Mouse (Mus musculus): ENCODE results near the gene Ubl4b. TPM values are rescaled to one million over a fixed set of nuclear protein-coding genes. Genes with fewer than 3 reads are reported as not detected.

Ubl4b gene
- total and polyA plus RNA-seq, 2 experiments from 2014 or later: not detected

GRCm38 (mm10) chr3:107542584-107542983 lies 12.3 kb downstream of the Ubl4b start:
- 35% methylated on average over 4 of the region's 4 CpGs for WGBS
- Histone ChIP-seq H3K4me1 (ENCODE audit: insufficient read depth) (0 out of 2 replicates have a peak, but pooled peaks cover under 1% of the 10 kb centered on the region), H3K4me3 (ENCODE audit: low read depth, low read length) (no peak overlapping the region), H3K36me3 (ENCODE audit: insufficient read depth) (no peaks in the 10 kb centered on the region), H3K27me3 (ENCODE audit: insufficient read depth, low read length) (no peaks in the 10 kb centered on the region), H3K9ac (no peak overlapping the region), H3K9me3 (ENCODE audit: low read length) (no peaks in the 10 kb centered on the region), H3K27ac (ENCODE audit: low read depth, low read length) (no peak overlapping the region), H3K4me2 (ENCODE audit: low read depth) (no peak overlapping the region)
- no peak for ATAC-seq
- TF ChIP-seq CTCF (IDR thresholded peaks at IDR 0.05; ENCODE audit: low read depth): no peak
- DNase-seq: peak; percentile 20

- Histone ChIP-seq H3K36me3 (ENCODE audit: insufficient read depth) (no peaks in the 10 kb centered on the region), H3K27ac (ENCODE audit: low read depth, low read length) (peak overlapping the region; percentile 94), H3K4me1 (ENCODE audit: insufficient read depth) (peaks cover 10% of the 10 kb centered on the region), H3K4me2 (ENCODE audit: low read depth) (peak overlapping the region; percentile 53), H3K9ac (peak overlapping the region; percentile 71), H3K27me3 (ENCODE audit: insufficient read depth, low read length) (no peaks in the 10 kb centered on the region), H3K9me3 (ENCODE audit: low read length) (no peaks in the 10 kb centered on the region), H3K4me3 (ENCODE audit: low read depth, low read length) (peak overlapping the region; percentile 18; the same call in 1 of the 2 replicates)
- WGBS: 17% methylated on average over 8 of the region's 8 CpGs
- ATAC-seq (no peak; the same call in 1 of the 2 replicates), DNase-seq (no peak)
- TF ChIP-seq CTCF (IDR thresholded peaks at IDR 0.05; ENCODE audit: low read depth): no peak
These were observed 17.4 kb downstream of the Ubl4b start for GRCm38 (mm10) chr3:107537504-107537889.

- Histone ChIP-seq H3K4me2 (ENCODE audit: low read depth) (peak overlapping the region; percentile 53), H3K9ac (peak overlapping the region; percentile 71), H3K27ac (ENCODE audit: low read depth, low read length) (peak overlapping the region; percentile 94), H3K9me3 (ENCODE audit: low read length) (no peaks in the 10 kb centered on the region), H3K27me3 (ENCODE audit: insufficient read depth, low read length) (no peaks in the 10 kb centered on the region), H3K4me3 (ENCODE audit: low read depth, low read length) (peak overlapping the region; percentile 18), H3K4me1 (ENCODE audit: insufficient read depth) (peaks cover 10% of the 10 kb centered on the region), H3K36me3 (ENCODE audit: insufficient read depth) (no peaks in the 10 kb centered on the region)
- ATAC-seq: peak; percentile 93
- DNase-seq: peak; percentile 93
- WGBS: under 1% methylated on average over 17 of the region's 17 CpGs
- TF ChIP-seq CTCF (IDR thresholded peaks at IDR 0.05; ENCODE audit: low read depth): 0 out of 2 replicates have a peak, but pooled peaks have one; percentile 19
These were observed 17.9 kb downstream of the Ubl4b start for GRCm38 (mm10) chr3:107536810-107537503.

- Histone ChIP-seq H3K4me2 (ENCODE audit: low read depth) (no peak overlapping the region), H3K9ac (no peak overlapping the region), H3K27ac (ENCODE audit: low read depth, low read length) (no peak overlapping the region), H3K27me3 (ENCODE audit: insufficient read depth, low read length) (no peaks in the 10 kb centered on the region), H3K9me3 (ENCODE audit: low read length) (no peaks in the 10 kb centered on the region), H3K36me3 (ENCODE audit: insufficient read depth) (no peaks in the 10 kb centered on the region), H3K4me3 (ENCODE audit: low read depth, low read length) (no peak overlapping the region), H3K4me1 (ENCODE audit: insufficient read depth) (peaks cover 10% of the 10 kb centered on the region)
- ATAC-seq (no peak), DNase-seq (no peak)
- 84% methylated on average over 7 of the region's 7 CpGs for WGBS
- TF ChIP-seq CTCF (IDR thresholded peaks at IDR 0.05; ENCODE audit: low read depth): no peak
These were observed 19.9 kb downstream of the Ubl4b start for GRCm38 (mm10) chr3:107534951-107535350.

- H3K27ac ChIP-seq (ENCODE audit: low read depth, low read length): no peak overlapping the region
- H3K4me3 ChIP-seq (ENCODE audit: low read depth, low read length): no peak overlapping the region
- no peak for TF ChIP-seq CTCF (IDR thresholded peaks at IDR 0.05; ENCODE audit: low read depth)
- H3K4me2 ChIP-seq (ENCODE audit: low read depth): no peak overlapping the region
- no peaks in the 10 kb centered on the region for H3K27me3 ChIP-seq (ENCODE audit: insufficient read depth, low read length)
- WGBS: 40% methylated on average over 4 of the region's 4 CpGs
- H3K9me3 ChIP-seq (ENCODE audit: low read length): no peaks in the 10 kb centered on the region
- peaks cover 18% of the 10 kb centered on the region for H3K4me1 ChIP-seq (ENCODE audit: insufficient read depth)
- H3K36me3 ChIP-seq (ENCODE audit: insufficient read depth): no peaks in the 10 kb centered on the region
- no peak overlapping the region for H3K9ac ChIP-seq
- ATAC-seq (no peak), DNase-seq (no peak)
These were observed 21.3 kb downstream of the Ubl4b start for GRCm38 (mm10) chr3:107533532-107533931.

- DNase-seq: no peak
- H3K4me1 ChIP-seq (ENCODE audit: insufficient read depth): peaks cover 19% of the 10 kb centered on the region
- no peak overlapping the region for H3K4me3 ChIP-seq (ENCODE audit: low read depth, low read length)
- 81% methylated on average over 5 of the region's 5 CpGs for WGBS
- no peak for TF ChIP-seq CTCF (IDR thresholded peaks at IDR 0.05; ENCODE audit: low read depth)
- no peak for ATAC-seq
- H3K9ac ChIP-seq: no peak overlapping the region
- H3K27ac ChIP-seq (ENCODE audit: low read depth, low read length): 0 out of 2 replicates have a peak overlapping the region, but pooled peaks have one; percentile 10
- no peaks in the 10 kb centered on the region for H3K36me3 ChIP-seq (ENCODE audit: insufficient read depth)
- no peaks in the 10 kb centered on the region for H3K27me3 ChIP-seq (ENCODE audit: insufficient read depth, low read length)
- H3K9me3 ChIP-seq (ENCODE audit: low read length): no peaks in the 10 kb centered on the region
- H3K4me2 ChIP-seq (ENCODE audit: low read depth): no peak overlapping the region
These were observed 24.3 kb downstream of the Ubl4b start for GRCm38 (mm10) chr3:107530581-107530980.

GRCm38 (mm10) chr3:107529182-107529581 lies 25.7 kb downstream of the Ubl4b start:
- no peak overlapping the region for H3K9ac ChIP-seq

More at GRCm38 (mm10) chr3:107529182-107529581, 25.7 kb downstream of the Ubl4b start:
- Histone ChIP-seq H3K4me3 (ENCODE audit: low read depth, low read length) (no peak overlapping the region), H3K27ac (ENCODE audit: low read depth, low read length) (peak overlapping the region; percentile 85), H3K4me2 (ENCODE audit: low read depth) (peak overlapping the region; percentile 29; the same call in 1 of the 2 replicates), H3K4me1 (ENCODE audit: insufficient read depth) (peaks cover 19% of the 10 kb centered on the region), H3K9me3 (ENCODE audit: low read length) (no peaks in the 10 kb centered on the region), H3K27me3 (ENCODE audit: insufficient read depth, low read length) (no peaks in the 10 kb centered on the region), H3K36me3 (ENCODE audit: insufficient read depth) (no peaks in the 10 kb centered on the region)
- no peak; the same call in 1 of the 2 replicates for TF ChIP-seq CTCF (IDR thresholded peaks at IDR 0.05; ENCODE audit: low read depth)
- 70% methylated on average over 5 of the region's 5 CpGs for WGBS
- ATAC-seq: no peak; the same call in 1 of the 2 replicates
- DNase-seq: no peak

All from forebrain, postnatal 0 days (tissue).